Mouse (Mus musculus) Patski (cell line): ENCODE data around the gene Grasp. TPM values are rescaled to one million over a fixed set of nuclear protein-coding genes. Genes with fewer than 3 reads are reported as not detected.

ENCODE experiments used
- ATAC-seq: fragments of 100-300 bp; one replicate; pipeline ENCODE4 v1.8.0; 2021
- CTCF ChIA-PET: fragments of 350-600 bp; sonication (Branson Sonifier 250); formaldehyde crosslinking; loops from one replicate; lab custom pipeline; 2022; ENCODE audit warnings: inconsistent platforms; lab: Charles Lee
- POLR2A ChIA-PET: fragments of 350-600 bp; sonication (Branson Sonifier 250); formaldehyde crosslinking; loops from one replicate; lab custom pipeline; 2022; ENCODE audit warnings: antibody characterized with exemption, inconsistent platforms; lab: Charles Lee
- DNase-seq: peaks from one replicate; pipeline ENCODE4 v3.0.0-alpha.2; 2011; ENCODE audit warnings: low read depth, low spot score
- H3K27me3 ChIP-seq: fragments of 371-371 bp; one replicate; pipeline ENCODE4 v1.5.1; 2021
- CTCF ChIP-seq: fragments of 100-300 bp; IDR thresholded peaks from one replicate; pipeline ENCODE4 v1.5.1; 2021
- in situ Hi-C: fragments of 300-500 bp; cut with MboI; formaldehyde crosslinking; loops from 3 replicates; pipeline ENCODE4 v1.11.1; 2018; ENCODE audit warnings: low pct_unique_long_range_greater_than_20kb, mixed read lengths
- polyA plus RNA-seq: library from polyadenylated mRNA; unstranded; gene quantifications from one replicate; pipeline ENCODE4 v1.2.3, GENCODE M21; 2021

Grasp gene
- polyA plus RNA-seq, 1 experiment from 2014 or later, result 6.8 TPM

- POLR2A ChIA-PET, result no interaction called here
- in situ Hi-C loops, result no loop called here
- peak; percentile 37 for ATAC-seq
- no peak for DNase-seq
- CTCF ChIA-PET, result interaction anchor here (1.2 to 3.7 kb wide), 5 partner anchors 8 to 30 kb away, joined by 3 to 18 read pairs (median 3); no protein-coding TSS in a partner anchor
- H3K27me3 ChIP-seq, result no peaks in the 10 kb centered on the region
- no peak for TF ChIP-seq CTCF
Measured at GRCm38 (mm10) chr15:101181500-101181899, 42.5 kb upstream of the Grasp start.

GRCm38 (mm10) chr15:101182676-101183075 is 41.3 kb upstream of the Grasp start:
- in situ Hi-C loops, result no loop called here
- TF ChIP-seq CTCF, result no peak
- no peak for DNase-seq
- H3K27me3 ChIP-seq, result no peaks in the 10 kb centered on the region
- ATAC-seq, result no peak
- CTCF ChIA-PET, result interaction anchor here (0.9 to 3.7 kb wide), 3 partner anchors 8 to 15 kb away, joined by 3 to 18 read pairs (median 3); no protein-coding TSS in a partner anchor
- POLR2A ChIA-PET, result no interaction called here

- in situ Hi-C loops, result no loop called here
- no peak for TF ChIP-seq CTCF
- DNase-seq (no peak), ATAC-seq (no peak)
- no peaks in the 10 kb centered on the region for H3K27me3 ChIP-seq
- CTCF ChIA-PET, result interaction anchor here (1.0 kb wide), 1 partner anchor 14 kb away, joined by 3 read pairs; no protein-coding TSS in a partner anchor
- POLR2A ChIA-PET, result no interaction called here
Measured at GRCm38 (mm10) chr15:101184300-101184699, 39.7 kb upstream of the Grasp start.

GRCm38 (mm10) chr15:101185549-101185948 is 38.4 kb upstream of the Grasp start:
- TF ChIP-seq CTCF, result peak; percentile 60
- ChIA-PET POLR2A (no interaction called here), CTCF (no interaction called here)
- no peaks in the 10 kb centered on the region for H3K27me3 ChIP-seq
- DNase-seq (no peak), ATAC-seq (no peak)
- in situ Hi-C loops, result no loop called here

- H3K27me3 ChIP-seq, result no peaks in the 10 kb centered on the region
- in situ Hi-C loops, result no loop called here
- ATAC-seq (no peak), DNase-seq (no peak)
- no peak for TF ChIP-seq CTCF
- CTCF ChIA-PET, result interaction anchor here (0.8 to 2.2 kb wide), 4 partner anchors 10 to 49 kb away, joined by 3 to 11 read pairs (median 4); no protein-coding TSS in a partner anchor
- POLR2A ChIA-PET, result interaction anchor here (0.7 kb wide), 1 partner anchor 84 kb away, joined by 3 read pairs; no protein-coding TSS in a partner anchor
Measured at GRCm38 (mm10) chr15:101187907-101188306, 36.1 kb upstream of the Grasp start.

GRCm38 (mm10) chr15:101189981-101190761 is 33.8 kb upstream of the Grasp start:
- ChIA-PET POLR2A (interaction anchor here (0.6 kb wide), 1 partner anchor 24 kb away, joined by 5 read pairs; no protein-coding TSS in a partner anchor), CTCF (interaction anchor here (0.8 to 2.2 kb wide), 4 partner anchors 8 to 42 kb away, joined by 3 to 5 read pairs (median 3); no protein-coding TSS in a partner anchor)
- DNase-seq (no peak), ATAC-seq (no peak)
- TF ChIP-seq CTCF, result no peak
- in situ Hi-C loops, result loop anchor here (10.0 kb wide), 1 partner anchor 45 kb away; no protein-coding TSS in a partner anchor
- no peaks in the 10 kb centered on the region for H3K27me3 ChIP-seq

- POLR2A ChIA-PET, result interaction anchor here (0.6 kb wide), 1 partner anchor 24 kb away, joined by 5 read pairs; no protein-coding TSS in a partner anchor
- H3K27me3 ChIP-seq, result no peaks in the 10 kb centered on the region
- ATAC-seq (no peak), DNase-seq (no peak)
- in situ Hi-C loops, result loop anchor here (10.0 kb wide), 1 partner anchor 46 kb away; no protein-coding TSS in a partner anchor
- TF ChIP-seq CTCF, result no peak
- CTCF ChIA-PET, result interaction anchor here (1.0 to 1.1 kb wide), 2 partner anchors 8 to 42 kb away, joined by 3 read pairs; no protein-coding TSS in a partner anchor
Measured at GRCm38 (mm10) chr15:101190762-101191150, 33.2 kb upstream of the Grasp start.

- DNase-seq, result no peak
- no peaks in the 10 kb centered on the region for H3K27me3 ChIP-seq
- no peak for TF ChIP-seq CTCF
- POLR2A ChIA-PET, result no interaction called here
- in situ Hi-C loops, result loop anchor here (10.0 kb wide), 1 partner anchor 47 kb away; no protein-coding TSS in a partner anchor
- ATAC-seq, result no peak
- CTCF ChIA-PET, result interaction anchor here (0.8 to 1.4 kb wide), 4 partner anchors 10 to 43 kb away, joined by 3 read pairs; no protein-coding TSS in a partner anchor
Measured at GRCm38 (mm10) chr15:101191459-101192259, 32.3 kb upstream of the Grasp start.

GRCm38 (mm10) chr15:101192260-101192640 is 31.7 kb upstream of the Grasp start:
- DNase-seq (no peak), ATAC-seq (no peak)
- in situ Hi-C loops, result loop anchor here (10.0 kb wide), 1 partner anchor 47 kb away; no protein-coding TSS in a partner anchor
- CTCF ChIA-PET, result interaction anchor here (0.8 to 1.4 kb wide), 3 partner anchors 10 to 44 kb away, joined by 3 read pairs; no protein-coding TSS in a partner anchor
- H3K27me3 ChIP-seq, result no peaks in the 10 kb centered on the region
- POLR2A ChIA-PET, result no interaction called here
- no peak for TF ChIP-seq CTCF

GRCm38 (mm10) chr15:101192651-101193050 is 31.3 kb upstream of the Grasp start:
- DNase-seq (no peak), ATAC-seq (no peak)
- TF ChIP-seq CTCF, result no peak
- POLR2A ChIA-PET, result no interaction called here
- in situ Hi-C loops, result loop anchor here (10.0 kb wide), 1 partner anchor 48 kb away; no protein-coding TSS in a partner anchor
- no peaks in the 10 kb centered on the region for H3K27me3 ChIP-seq
- CTCF ChIA-PET, result interaction anchor here (0.8 to 1.4 kb wide), 2 partner anchors 29 to 44 kb away, joined by 3 read pairs; no protein-coding TSS in a partner anchor
